Mouse (Mus musculus): Measurements from ENCODE around the gene Frmd6. TPM values are rescaled to one million over a fixed set of nuclear protein-coding genes. Genes with fewer than 3 reads are reported as not detected.

The Frmd6 gene
- polyA plus RNA-seq, 1 experiment from 2014 or later, result 20.1 TPM

- peaks cover 37% of the 10 kb centered on the region for H3K4me1 ChIP-seq
Measured at GRCm38 (mm10) chr12:70873544-70873943, 48.2 kb downstream of the Frmd6 start.

GRCm38 (mm10) chr12:70876270-70876998 is 51.1 kb downstream of the Frmd6 start:
- DNase-seq (ENCODE audit: low spot score), result no peak
- Histone ChIP-seq H3K36me3 (peaks cover 42% of the 10 kb centered on the region), H3K27ac (no peak overlapping the region), H3K4me1 (peaks cover 23% of the 10 kb centered on the region), H3K4me3 (no peak overlapping the region), H3K9me3 (no peaks in the 10 kb centered on the region; the same call in 1 of the 2 replicates), H3K27me3 (ENCODE audit: insufficient read depth, poor library complexity, severe bottlenecking) (no peaks in the 10 kb centered on the region)
- 92% methylated on average over 21 of the region's 21 CpGs for WGBS

More at GRCm38 (mm10) chr12:70873544-70873943, 48.2 kb downstream of the Frmd6 start:
- no peak overlapping the region for H3K27ac ChIP-seq
- DNase-seq (ENCODE audit: low spot score), result no peak
- H3K9me3 ChIP-seq, result no peaks in the 10 kb centered on the region; the same call in 1 of the 2 replicates
- WGBS, result 62% methylated on average over 6 of the region's 6 CpGs
- H3K36me3 ChIP-seq, result peaks cover 14% of the 10 kb centered on the region
- no peak overlapping the region for H3K4me3 ChIP-seq
- no peaks in the 10 kb centered on the region for H3K27me3 ChIP-seq (ENCODE audit: insufficient read depth, poor library complexity, severe bottlenecking)

- Histone ChIP-seq H3K4me1 (peaks cover 28% of the 10 kb centered on the region), H3K27me3 (ENCODE audit: insufficient read depth, poor library complexity, severe bottlenecking) (no peaks in the 10 kb centered on the region), H3K27ac (no peak overlapping the region), H3K36me3 (peaks cover 56% of the 10 kb centered on the region), H3K9me3 (no peaks in the 10 kb centered on the region; the same call in 1 of the 2 replicates), H3K4me3 (no peak overlapping the region)
- 79% methylated on average over 20 of the region's 20 CpGs for WGBS
- no peak for DNase-seq (ENCODE audit: low spot score)
Measured at GRCm38 (mm10) chr12:70877926-70878710, 52.8 kb downstream of the Frmd6 start.

- H3K36me3 ChIP-seq, result peaks cover 62% of the 10 kb centered on the region
- peaks cover 18% of the 10 kb centered on the region; the same call in 1 of the 2 replicates for H3K4me1 ChIP-seq
- no peaks in the 10 kb centered on the region for H3K27me3 ChIP-seq (ENCODE audit: insufficient read depth, poor library complexity, severe bottlenecking)
- no peak overlapping the region for H3K27ac ChIP-seq
- 78% methylated on average over 9 of the region's 9 CpGs for WGBS
- H3K9me3 ChIP-seq, result no peaks in the 10 kb centered on the region; the same call in 1 of the 2 replicates
- no peak overlapping the region for H3K4me3 ChIP-seq
- DNase-seq (ENCODE audit: low spot score), result no peak
Measured at GRCm38 (mm10) chr12:70880396-70880975, 55.2 kb downstream of the Frmd6 start.

GRCm38 (mm10) chr12:70881340-70881739 is 56.0 kb downstream of the Frmd6 start:
- Histone ChIP-seq H3K36me3 (peaks cover 68% of the 10 kb centered on the region), H3K4me3 (no peak overlapping the region), H3K4me1 (peaks cover 14% of the 10 kb centered on the region; the same call in 1 of the 2 replicates), H3K27me3 (ENCODE audit: insufficient read depth, poor library complexity, severe bottlenecking) (no peaks in the 10 kb centered on the region), H3K9me3 (no peaks in the 10 kb centered on the region; the same call in 1 of the 2 replicates), H3K27ac (no peak overlapping the region)
- WGBS, result 72% methylated on average over 12 of the region's 12 CpGs
- no peak for DNase-seq (ENCODE audit: low spot score)

- 95% methylated on average over 4 of the region's 4 CpGs for WGBS
- H3K27ac ChIP-seq, result no peak overlapping the region
Measured at GRCm38 (mm10) chr12:70881854-70882253, 56.5 kb downstream of the Frmd6 start.

GRCm38 (mm10) chr12:70883141-70883540 is 57.8 kb downstream of the Frmd6 start:
- Histone ChIP-seq H3K36me3 (peaks cover 69% of the 10 kb centered on the region), H3K27me3 (ENCODE audit: insufficient read depth, poor library complexity, severe bottlenecking) (no peaks in the 10 kb centered on the region), H3K27ac (no peak overlapping the region), H3K4me1 (peaks cover 11% of the 10 kb centered on the region; the same call in 1 of the 2 replicates), H3K9me3 (no peaks in the 10 kb centered on the region; the same call in 1 of the 2 replicates), H3K4me3 (no peak overlapping the region)
- WGBS, result 93% methylated on average over 14 of the region's 14 CpGs
- no peak for DNase-seq (ENCODE audit: low spot score)

More at GRCm38 (mm10) chr12:70881854-70882253, 56.5 kb downstream of the Frmd6 start:
- DNase-seq (ENCODE audit: low spot score), result no peak
- no peaks in the 10 kb centered on the region for H3K27me3 ChIP-seq (ENCODE audit: insufficient read depth, poor library complexity, severe bottlenecking)
- H3K4me1 ChIP-seq, result peaks cover 14% of the 10 kb centered on the region; the same call in 1 of the 2 replicates
- H3K4me3 ChIP-seq, result no peak overlapping the region
- H3K9me3 ChIP-seq, result no peaks in the 10 kb centered on the region; the same call in 1 of the 2 replicates
- H3K36me3 ChIP-seq, result peaks cover 68% of the 10 kb centered on the region

- H3K4me1 ChIP-seq, result peaks cover 11% of the 10 kb centered on the region; the same call in 1 of the 2 replicates
- DNase-seq (ENCODE audit: low spot score), result no peak
- H3K27me3 ChIP-seq (ENCODE audit: insufficient read depth, poor library complexity, severe bottlenecking), result no peaks in the 10 kb centered on the region
- H3K36me3 ChIP-seq, result peaks cover 69% of the 10 kb centered on the region
- no peaks in the 10 kb centered on the region for H3K9me3 ChIP-seq
- no peak overlapping the region for H3K4me3 ChIP-seq
- H3K27ac ChIP-seq, result no peak overlapping the region
- WGBS, result 90% methylated on average over 7 of the region's 7 CpGs
Measured at GRCm38 (mm10) chr12:70884113-70884512, 58.8 kb downstream of the Frmd6 start.

- Histone ChIP-seq H3K4me1 (peaks cover 11% of the 10 kb centered on the region; the same call in 1 of the 2 replicates), H3K9me3 (no peaks in the 10 kb centered on the region), H3K27ac (no peak overlapping the region), H3K27me3 (ENCODE audit: insufficient read depth, poor library complexity, severe bottlenecking) (no peaks in the 10 kb centered on the region), H3K4me3 (no peak overlapping the region), H3K36me3 (peaks cover 67% of the 10 kb centered on the region)
- DNase-seq (ENCODE audit: low spot score), result no peak
- WGBS, result 83% methylated on average over 5 of the region's 6 CpGs
Measured at GRCm38 (mm10) chr12:70884973-70885372, 59.7 kb downstream of the Frmd6 start.

GRCm38 (mm10) chr12:70885576-70885975 is 60.3 kb downstream of the Frmd6 start:
- Histone ChIP-seq H3K27ac (no peak overlapping the region), H3K9me3 (no peaks in the 10 kb centered on the region), H3K36me3 (peaks cover 69% of the 10 kb centered on the region), H3K4me3 (no peak overlapping the region), H3K4me1 (peaks cover 11% of the 10 kb centered on the region; the same call in 1 of the 2 replicates), H3K27me3 (ENCODE audit: insufficient read depth, poor library complexity, severe bottlenecking) (no peaks in the 10 kb centered on the region)
- no peak for DNase-seq (ENCODE audit: low spot score)
- WGBS, result 84% methylated on average over 10 of the region's 10 CpGs

- WGBS, result 76% methylated on average over 5 of the region's 5 CpGs
- H3K36me3 ChIP-seq, result peaks cover 78% of the 10 kb centered on the region
Measured at GRCm38 (mm10) chr12:70890405-70890804, 65.1 kb downstream of the Frmd6 start.

GRCm38 (mm10) chr12:70890874-70891470 is 65.7 kb downstream of the Frmd6 start:
- Histone ChIP-seq H3K27me3 (ENCODE audit: insufficient read depth, poor library complexity, severe bottlenecking) (no peaks in the 10 kb centered on the region), H3K9me3 (no peaks in the 10 kb centered on the region), H3K27ac (no peak overlapping the region), H3K36me3 (peaks cover 75% of the 10 kb centered on the region), H3K4me1 (no peaks in the 10 kb centered on the region), H3K4me3 (no peak overlapping the region)
- no peak for DNase-seq (ENCODE audit: low spot score)
- WGBS, result 80% methylated on average over 8 of the region's 8 CpGs

More at GRCm38 (mm10) chr12:70890405-70890804, 65.1 kb downstream of the Frmd6 start:
- H3K27me3 ChIP-seq (ENCODE audit: insufficient read depth, poor library complexity, severe bottlenecking), result no peaks in the 10 kb centered on the region
- H3K4me3 ChIP-seq, result no peak overlapping the region
- H3K4me1 ChIP-seq, result no peaks in the 10 kb centered on the region
- DNase-seq (ENCODE audit: low spot score), result no peak
- no peak overlapping the region for H3K27ac ChIP-seq
- H3K9me3 ChIP-seq, result no peaks in the 10 kb centered on the region
